Mouse (Mus musculus) liver, adult 2 months (tissue): ENCODE measurements around the gene Fzr1.

Experiments used
- CTCF ChIP-seq: fragments of 200-500 bp; IDR thresholded peaks from 2 replicates; pipeline ENCODE4 v1.5.1; 2011; ENCODE audit warnings: low read depth, low read length, control low read depth
- POLR2A ChIP-seq: fragments of 200-500 bp; IDR thresholded peaks from 2 replicates; pipeline ENCODE4 v1.6.1; 2011; ENCODE audit warnings: low read length, control low read depth; ENCODE audit not compliant: insufficient read depth; ENCODE audit errors: extremely low read depth

DNA sequence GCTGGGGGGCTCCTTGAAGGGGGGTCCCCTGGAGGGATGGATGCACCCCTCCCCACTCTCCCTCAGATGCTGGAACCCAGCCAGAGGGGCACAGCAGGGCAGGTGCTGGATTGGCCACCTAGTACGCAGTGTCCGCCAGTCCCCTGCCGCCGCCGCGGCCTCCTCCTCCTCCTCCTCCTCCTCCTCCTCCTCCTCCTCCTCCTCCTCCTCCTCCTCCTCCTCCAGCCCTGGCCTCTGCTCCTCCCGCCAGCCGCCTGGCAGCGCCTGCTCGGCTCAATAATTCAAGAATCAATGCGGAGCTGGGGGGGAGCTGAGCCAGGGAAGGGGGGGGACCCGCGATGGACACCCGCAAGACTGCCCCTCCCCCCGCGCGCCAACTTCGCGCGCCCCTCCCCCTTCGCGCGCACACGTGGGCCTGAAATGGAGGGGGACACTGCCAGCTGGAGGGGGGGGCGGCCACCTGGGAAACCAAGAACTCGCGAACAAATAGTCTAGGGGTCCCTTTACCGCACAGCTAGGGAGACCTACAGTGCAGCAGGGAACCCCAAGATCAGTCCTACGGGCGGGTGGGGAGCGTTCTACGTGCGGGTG lies 47.9 kb upstream of the Fzr1 start:
- no peak for TF ChIP-seq CTCF
- TF ChIP-seq POLR2A: no peak
